Mouse (Mus musculus): ENCODE measurements around the gene Jph3.

DNA sequence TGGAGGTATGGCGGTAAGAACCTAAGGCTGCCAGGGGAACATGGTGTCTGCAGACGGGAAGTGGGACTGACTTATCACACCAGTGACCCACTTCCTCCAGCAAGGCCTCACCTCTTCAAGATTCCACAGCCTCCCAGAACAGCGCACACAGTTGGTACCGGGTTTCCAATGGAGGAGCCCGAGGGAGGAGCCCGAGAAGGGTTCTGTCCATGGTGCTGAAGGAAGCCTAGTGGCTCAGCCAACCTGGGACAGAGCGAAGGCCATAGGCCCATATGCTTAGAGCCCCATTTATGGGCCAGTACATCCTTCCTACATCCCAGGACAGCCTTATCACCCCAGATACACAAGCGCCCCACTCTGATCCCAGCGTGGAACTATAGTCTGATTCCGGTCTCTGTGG is 32.1 kb downstream of the Jph3 start:
- TF ChIP-seq CTCF (IDR thresholded peaks at IDR 0.05), result no peak
- no peak for TF ChIP-seq EP300 (IDR thresholded peaks at IDR 0.05; ENCODE audit: insufficient read depth, low read depth, low read length)

Data from heart, adult 2 months (tissue).